Comparison of ENCODE assay signal across 12 mouse cellular contexts in the genomic region with DNA sequence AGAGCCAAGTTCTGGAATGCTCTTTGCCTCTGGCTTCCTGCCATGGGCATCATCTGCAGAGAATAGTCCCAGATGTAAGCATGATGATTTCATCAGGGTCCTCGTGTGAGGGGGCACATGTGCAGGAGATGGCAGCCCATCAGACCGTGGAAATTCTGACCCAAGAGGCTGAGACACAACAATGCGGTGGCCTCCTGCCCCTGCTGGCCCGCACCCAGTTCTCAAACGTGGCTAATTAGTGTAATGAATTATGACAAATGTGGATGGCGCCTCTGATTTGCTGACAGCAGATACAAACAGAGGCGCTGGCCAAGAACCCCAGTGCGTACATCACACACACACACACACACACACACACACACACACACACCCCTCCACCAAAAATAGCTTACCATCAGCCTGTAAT. TPM values are rescaled to one million over a fixed set of nuclear protein-coding genes. Genes with fewer than 3 reads are reported as not detected.
DNase-seq lines count a peak whose midpoint lies in the region; ATAC-seq and TF ChIP-seq lines count a peak whose summit lies in the region.
"Had no signal": no experiment of that assay in that cellular context is flagged by ENCODE, and none has a peak within 500 bp of the region (broad histone marks: within the 10 kb centered on the region; RNA-seq: fewer than 3 reads in every experiment).

No protein-coding gene starts in this region.

- WGBS in neural tube, embryonic 13.5 days = 50% methylated on average over 8 of the region's 8 CpGs
- WGBS in hindbrain, postnatal 0 days = 24% methylated on average over 8 of the region's 8 CpGs
- whole genome bisulfite sequencing in stomach, postnatal 0 days = 48% methylated on average over 8 of the region's 8 CpGs

- H3K27me3 ChIP-seq in neural tube, embryonic 13.5 days = peaks cover 2% of the 10 kb centered on the region; the same call in 1 of the 2 replicates
- H3K27me3 ChIP-seq in hindbrain, postnatal 0 days (ENCODE audit: insufficient read depth, low read length) = no peaks in the 10 kb centered on the region; the same call in 1 of the 2 replicates
- no peaks in the 10 kb centered on the region for H3K27me3 ChIP-seq in stomach, postnatal 0 days (ENCODE audit: control insufficient read depth, insufficient read depth, low read length)

- no peaks in the 10 kb centered on the region for H3K9me3 ChIP-seq in neural tube, embryonic 13.5 days
- H3K9me3 ChIP-seq in hindbrain, postnatal 0 days (ENCODE audit: low read length) = no peaks in the 10 kb centered on the region
- no peaks in the 10 kb centered on the region for H3K9me3 ChIP-seq in stomach, postnatal 0 days (ENCODE audit: control insufficient read depth, low read length)
- H3K9me3 ChIP-seq: liver, embryonic 12.5 days had no signal

- H3K9ac ChIP-seq in neural tube, embryonic 13.5 days = no peak overlapping the region
- no peak overlapping the region for H3K9ac ChIP-seq in hindbrain, postnatal 0 days (replicated peaks; ENCODE audit: low read length)
- H3K9ac ChIP-seq in stomach, postnatal 0 days (ENCODE audit: low read length) = no peak overlapping the region
- H3K9ac ChIP-seq: liver, embryonic 12.5 days had no signal

- no peak for TF ChIP-seq CTCF in hindbrain, postnatal 0 days (IDR thresholded peaks at IDR 0.05; ENCODE audit: low read depth)
- TF ChIP-seq CTCF in stomach, postnatal 0 days (IDR thresholded peaks at IDR 0.05; ENCODE audit: low read depth) = no peak

- no peak overlapping the region for H3K4me3 ChIP-seq in neural tube, embryonic 13.5 days
- no peak overlapping the region for H3K4me3 ChIP-seq in hindbrain, postnatal 0 days (ENCODE audit: low read length)
- no peak overlapping the region for H3K4me3 ChIP-seq in stomach, postnatal 0 days (ENCODE audit: low read depth, low read length)
- H3K4me3 ChIP-seq: liver, embryonic 12.5 days had no signal

- H3K36me3 ChIP-seq in neural tube, embryonic 13.5 days = no peaks in the 10 kb centered on the region
- no peaks in the 10 kb centered on the region for H3K36me3 ChIP-seq in hindbrain, postnatal 0 days (ENCODE audit: insufficient read depth, low read length)
- no peaks in the 10 kb centered on the region for H3K36me3 ChIP-seq in stomach, postnatal 0 days (ENCODE audit: control insufficient read depth, insufficient read depth, low read length)
- H3K36me3 ChIP-seq: liver, embryonic 12.5 days had no signal

- DNase-seq in heart, postnatal 4 days = peak; percentile 41
- DNase-seq in heart, adult 18-20 months = no peak
- no peak for DNase-seq in neural tube, embryonic 10.5 days (ENCODE audit: extremely low spot score, low spot score)
- peak; percentile 75 for DNase-seq in hindbrain, postnatal 0 days (ENCODE audit: low spot score)
- DNase-seq in stomach, postnatal 0 days (ENCODE audit: low spot score) = no peak
- DNase-seq in ovary, adult 18-20 months (ENCODE audit: low spot score) = no peak
- no peak for DNase-seq in spleen, adult 18-20 months
- DNase-seq: gastrocnemius, postnatal 25 days; kidney, postnatal 10 days had no signal

- no peak for TF ChIP-seq EP300 in stomach, postnatal 0 days (optimal IDR thresholded peaks at IDR 0.05)

- H3K4me1 ChIP-seq in neural tube, embryonic 13.5 days (replicated peaks) = peaks cover 9% of the 10 kb centered on the region
- no peaks in the 10 kb centered on the region for H3K4me1 ChIP-seq in hindbrain, postnatal 0 days (ENCODE audit: insufficient read depth, low read length)
- H3K4me1 ChIP-seq in stomach, postnatal 0 days (replicated peaks; ENCODE audit: control insufficient read depth, insufficient read depth) = peaks cover 5% of the 10 kb centered on the region; the same call in 1 of the 2 replicates
- H3K4me1 ChIP-seq: liver, embryonic 12.5 days had no signal

- no peak overlapping the region for H3K4me2 ChIP-seq in neural tube, embryonic 13.5 days
- no peak overlapping the region for H3K4me2 ChIP-seq in hindbrain, postnatal 0 days (ENCODE audit: low read depth, low read length)
- no peak overlapping the region for H3K4me2 ChIP-seq in stomach, postnatal 0 days (replicated peaks; ENCODE audit: low read depth)
- H3K4me2 ChIP-seq: liver, embryonic 12.5 days had no signal

- no peak overlapping the region for H3K27ac ChIP-seq in neural tube, embryonic 13.5 days (replicated peaks)
- H3K27ac ChIP-seq in hindbrain, postnatal 0 days = no peak overlapping the region
- no peak overlapping the region for H3K27ac ChIP-seq in stomach, postnatal 0 days (replicated peaks)
- H3K27ac ChIP-seq: liver, embryonic 12.5 days had no signal

- ATAC-seq in neural tube, embryonic 13.5 days (ENCODE audit: low read depth) = peak; percentile 73
- peak; percentile 82 for ATAC-seq in hindbrain, postnatal 0 days
- 0 out of 2 replicates have a peak, but pooled peaks have one; percentile 26 for ATAC-seq in stomach, postnatal 0 days (ENCODE audit: low FRiP score, low TSS enrichment)
- ATAC-seq: liver, embryonic 12.5 days had no signal

RNA-seq across cellular contexts. Expression of gene Fgf18, which starts 42.3 kb away (rescaled TPM):
- total RNA-seq in heart, postnatal 4 days (2021) = 10 to 100 TPM; 11.1 to 14.1 TPM
- 1 to 10 TPM; 3.8 to 4.1 TPM for total RNA-seq in heart, adult 18-20 months (2021)
- polyA plus RNA-seq in neural tube, embryonic 13.5 days (2015; fragmentation: Nextera tagmentation; extraction: Ambion mirVana) = 10.1 and 10.8 TPM in 2 replicates
- total RNA-seq in hindbrain, postnatal 0 days (2014; rRNA removed) = 6.3 and 10.1 TPM in 2 replicates
- 10.0 and 10.3 TPM in 2 replicates for polyA plus RNA-seq in hindbrain, postnatal 0 days (2015; fragmentation: Nextera tagmentation; extraction: Ambion mirVana)
- 1.4 and 2.3 TPM in 2 replicates for polyA plus RNA-seq in stomach, postnatal 0 days (2015; fragmentation: Nextera tagmentation; extraction: Ambion mirVana)
- total RNA-seq: common myeloid progenitor, adult 5-6 weeks had no signal

RNA-seq across cellular contexts. Expression of gene Npm1, which starts 58.1 kb away (rescaled TPM):
- 100 to 1,000 TPM; 272 to 297 TPM for total RNA-seq in heart, postnatal 4 days (2021)
- 100 to 1,000 TPM; 151 to 158 TPM for total RNA-seq in heart, adult 18-20 months (2021)
- polyA plus RNA-seq in neural tube, embryonic 13.5 days (2015; fragmentation: Nextera tagmentation; extraction: Ambion mirVana) = 495 and 526 TPM in 2 replicates
- total RNA-seq in hindbrain, postnatal 0 days (2014; rRNA removed) = 143 and 182 TPM in 2 replicates
- 395 and 396 TPM in 2 replicates for polyA plus RNA-seq in hindbrain, postnatal 0 days (2015; fragmentation: Nextera tagmentation; extraction: Ambion mirVana)
- polyA plus RNA-seq in stomach, postnatal 0 days (2015; fragmentation: Nextera tagmentation; extraction: Ambion mirVana) = 343 and 356 TPM in 2 replicates

Comparison
In these comparisons a context has a peak if more than half of its experiments do, and no peak if none do; other contexts are left out.
1. DNase-seq: peak in heart, postnatal 4 days (single experiment) and hindbrain, postnatal 0 days (single experiment); none in heart, adult 18-20 months (0 of 2), neural tube, embryonic 10.5 days (single experiment), stomach, postnatal 0 days (single experiment), ovary, adult 18-20 months (single experiment) and spleen, adult 18-20 months (0 of 2).
2. ATAC-seq: peak in every context shown above with its lines; median percentile 82 in hindbrain, postnatal 0 days; 73 in neural tube, embryonic 13.5 days; 26 in stomach, postnatal 0 days.